8 mouse cellular contexts compared by ENCODE assay signal in genomic region chr11:19013141-19014112, GRCm38 (mm10). TPM values are rescaled to one million over a fixed set of nuclear protein-coding genes. Genes with fewer than 3 reads are reported as not detected.
DNase-seq lines count a peak whose midpoint lies in the region; ATAC-seq and TF ChIP-seq lines count a peak whose summit lies in the region.

No protein-coding gene starts in this region.

- intact Hi-C loops in left cerebral cortex, postnatal 36 days (cut with DNase I) = no loop called here

- H3K4me2 ChIP-seq in forebrain, embryonic 14.5 days (ENCODE audit: low read length) = peak overlapping the region; percentile 80
- peak overlapping the region; percentile 83 for H3K4me2 ChIP-seq in intestine, embryonic 16.5 days (ENCODE audit: low read depth, low read length)
- H3K4me2 ChIP-seq in midbrain, embryonic 12.5 days (replicated peaks) = peak overlapping the region; percentile 91

- no peaks in the 10 kb centered on the region for H3K36me3 ChIP-seq in ES-Bruce4 (ENCODE audit: control insufficient read depth, insufficient read depth, low read length, poor library complexity, severe bottlenecking)
- no peaks in the 10 kb centered on the region for H3K36me3 ChIP-seq in forebrain, embryonic 14.5 days (ENCODE audit: control insufficient read depth, insufficient read depth, low read length)
- peaks cover 3% of the 10 kb centered on the region; the same call in 1 of the 2 replicates for H3K36me3 ChIP-seq in intestine, embryonic 16.5 days (ENCODE audit: control insufficient read depth, insufficient read depth, low read length)
- no peaks in the 10 kb centered on the region for H3K36me3 ChIP-seq in midbrain, embryonic 12.5 days

- peaks cover 35% of the 10 kb centered on the region for H3K27me3 ChIP-seq in ES-Bruce4 (ENCODE audit: control insufficient read depth, insufficient read depth, low read length, poor library complexity, severe bottlenecking)
- peaks cover 49% of the 10 kb centered on the region for H3K27me3 ChIP-seq in forebrain, embryonic 14.5 days (replicated peaks; ENCODE audit: control insufficient read depth, insufficient read depth, low read length)
- H3K27me3 ChIP-seq in intestine, embryonic 16.5 days (replicated peaks; ENCODE audit: control insufficient read depth, insufficient read depth, low read length) = no peaks in the 10 kb centered on the region
- H3K27me3 ChIP-seq in midbrain, embryonic 12.5 days = peaks cover 36% of the 10 kb centered on the region

- no peak for TF ChIP-seq EP300 in ES-Bruce4 (IDR thresholded peaks at IDR 0.05; ENCODE audit: insufficient read depth, low read depth, low read length)

- no peak for TF ChIP-seq CTCF in ES-Bruce4 (IDR thresholded peaks at IDR 0.05; ENCODE audit: low read depth, low read length)

- WGBS in forebrain, embryonic 14.5 days = 15% methylated on average over 25 of the region's 25 CpGs
- WGBS in intestine, embryonic 16.5 days = 20% methylated on average over 25 of the region's 25 CpGs
- 6% methylated on average over 25 of the region's 25 CpGs for WGBS in midbrain, embryonic 12.5 days

- H3K27ac ChIP-seq in ES-Bruce4 (ENCODE audit: insufficient read depth, low read length) = no peak overlapping the region
- H3K27ac ChIP-seq in forebrain, embryonic 14.5 days (ENCODE audit: low read depth, low read length) = no peak overlapping the region
- peak overlapping the region; percentile 90 for H3K27ac ChIP-seq in intestine, embryonic 16.5 days (ENCODE audit: low read length)
- no peak overlapping the region; the same call in 1 of the 2 replicates for H3K27ac ChIP-seq in midbrain, embryonic 12.5 days (replicated peaks)

- no peak for ATAC-seq in forebrain, embryonic 14.5 days
- peak; percentile 26 for ATAC-seq in intestine, embryonic 16.5 days
- no peak for ATAC-seq in midbrain, embryonic 12.5 days (ENCODE audit: low FRiP score, low read depth)
- ATAC-seq in CD4-positive, CD25-positive, alpha-beta regulatory T cell, adult 4 months = no peak

- peak; percentile 59 for DNase-seq in adrenal gland, postnatal 10 days
- DNase-seq in forebrain, embryonic 14.5 days (ENCODE audit: low spot score) = no peak
- DNase-seq in layer of hippocampus, adult 18-20 months (ENCODE audit: low spot score in 2 of 2) = no peak
- no peak for DNase-seq in left cerebral cortex, postnatal 36 days (ENCODE audit: low spot score in 2 of 2)

- no peaks in the 10 kb centered on the region for H3K9me3 ChIP-seq in ES-Bruce4 (replicated peaks; ENCODE audit: control insufficient read depth, insufficient read depth, low read length, poor library complexity, severe bottlenecking)
- no peaks in the 10 kb centered on the region for H3K9me3 ChIP-seq in forebrain, embryonic 14.5 days (replicated peaks; ENCODE audit: control insufficient read depth, low read length)
- H3K9me3 ChIP-seq in intestine, embryonic 16.5 days (ENCODE audit: control insufficient read depth, low read length) = no peaks in the 10 kb centered on the region
- no peaks in the 10 kb centered on the region for H3K9me3 ChIP-seq in midbrain, embryonic 12.5 days

- H3K4me1 ChIP-seq in ES-Bruce4 (ENCODE audit: control insufficient read depth, insufficient read depth, low read length) = no peaks in the 10 kb centered on the region
- no peaks in the 10 kb centered on the region; the same call in none of the 2 replicates for H3K4me1 ChIP-seq in forebrain, embryonic 14.5 days (ENCODE audit: control insufficient read depth, insufficient read depth, low read length)
- H3K4me1 ChIP-seq in intestine, embryonic 16.5 days (ENCODE audit: control insufficient read depth, insufficient read depth, low read length) = no peaks in the 10 kb centered on the region
- H3K4me1 ChIP-seq in midbrain, embryonic 12.5 days = peaks cover 65% of the 10 kb centered on the region

- peak overlapping the region; percentile 39; the same call in 1 of the 2 replicates for H3K4me3 ChIP-seq in ES-Bruce4 (ENCODE audit: low read depth, low read length)
- peak overlapping the region; percentile 58 for H3K4me3 ChIP-seq in forebrain, embryonic 14.5 days (ENCODE audit: low read depth, low read length)
- H3K4me3 ChIP-seq in intestine, embryonic 16.5 days (ENCODE audit: low read length) = peak overlapping the region; percentile 62
- H3K4me3 ChIP-seq in midbrain, embryonic 12.5 days = peak overlapping the region; percentile 69

- TF ChIP-seq POLR2A in ES-Bruce4 (IDR thresholded peaks at IDR 0.05; ENCODE audit: insufficient read depth, low read length) = no peak

- no peak overlapping the region for H3K9ac ChIP-seq in ES-Bruce4 (ENCODE audit: low read depth, poor library complexity, severe bottlenecking)
- H3K9ac ChIP-seq in forebrain, embryonic 14.5 days (ENCODE audit: low read length) = peak overlapping the region; percentile 33
- peak overlapping the region; percentile 89 for H3K9ac ChIP-seq in intestine, embryonic 16.5 days (ENCODE audit: low read depth, low read length)
- peak overlapping the region; percentile 81 for H3K9ac ChIP-seq in midbrain, embryonic 12.5 days (replicated peaks)

RNA-seq across cellular contexts. Expression of gene Meis1, which starts 5.4 kb away (rescaled TPM):
- 2.1 and 2.3 TPM in 2 replicates for polyA plus RNA-seq in ES-Bruce4 (2011; ENCODE audit: insufficient read depth, insufficient read length, low read depth, missing spikeins)
- total RNA-seq in adrenal gland, postnatal 10 days (2021) = 10 to 100 TPM; 42.5 to 47.2 TPM
- polyA plus RNA-seq in forebrain, embryonic 14.5 days (2014; fragmentation: Nextera tagmentation; extraction: Ambion mirVana) = 19.2 and 20.1 TPM in 2 replicates
- polyA plus RNA-seq in intestine, embryonic 16.5 days (2015; fragmentation: Nextera tagmentation; extraction: Ambion mirVana) = 76.1 and 84.7 TPM in 2 replicates
- polyA plus RNA-seq in midbrain, embryonic 12.5 days (2016; fragmentation: Nextera tagmentation; extraction: Ambion mirVana) = 40.5 and 44.8 TPM in 2 replicates
- total RNA-seq in layer of hippocampus, adult 18-20 months (2021) = 1 to 10 TPM; 2.1 to 2.2 TPM
- under 1 TPM in 1 of 2 experiments, not detected in 1; 0.66 TPM for polyA plus RNA-seq in CD4-positive, CD25-positive, alpha-beta regulatory T cell, adult 4 months (2017; shearing (Covaris generic))
- 1 to 10 TPM; 4.6 to 7.0 TPM for total RNA-seq in left cerebral cortex, postnatal 36 days (2021)
